Mouse (Mus musculus) CD4-positive, CD25-positive, alpha-beta regulatory T cell, adult 9 weeks (primary cell): ENCODE results near the gene Arfip2. TPM values are rescaled to one million over a fixed set of nuclear protein-coding genes. Genes with fewer than 3 reads are reported as not detected.

ENCODE experiments used
- polyA plus RNA-seq: library from polyadenylated mRNA; unstranded; fragments of 100-300 nt; shearing (Covaris generic); gene quantifications from one replicate; pipeline ENCODE4 v1.2.1, GENCODE M21; 2017

Gene Arfip2
- polyA plus RNA-seq = 35.3 TPM

DNA sequence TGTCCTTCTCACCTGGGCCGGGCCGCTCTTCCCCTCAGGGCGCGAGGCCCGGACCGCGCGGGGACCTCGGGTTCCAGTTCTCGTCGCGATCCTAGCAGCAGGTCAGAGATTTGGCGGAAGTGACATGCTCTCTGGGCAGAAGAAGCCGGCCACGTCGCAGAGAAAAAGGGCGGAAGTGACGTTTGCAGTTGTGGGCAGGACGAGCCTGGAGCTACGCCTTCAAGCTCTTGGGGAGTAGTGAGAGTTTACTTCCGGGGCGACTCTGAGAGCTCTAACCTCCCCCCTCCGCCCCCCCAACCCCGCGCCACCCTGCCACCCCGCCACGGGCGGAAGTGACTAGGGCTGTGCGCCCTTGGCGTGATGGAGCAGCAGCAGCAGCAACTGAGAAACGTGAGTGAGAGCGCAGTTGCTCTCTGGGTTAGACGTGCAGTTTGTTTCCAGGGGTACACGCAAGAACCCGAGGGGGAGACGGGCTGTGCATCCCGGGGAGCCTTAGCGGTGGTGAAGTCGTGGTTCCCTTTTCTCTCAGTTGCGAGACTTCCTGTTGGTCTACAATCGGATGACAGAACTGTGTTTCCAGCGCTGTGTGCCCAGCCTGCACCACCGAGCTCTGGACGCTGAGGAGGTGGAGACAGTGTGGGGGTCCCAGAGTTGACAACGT is at the start of gene Arfip2, which contains the start of gene Gm45799:
TSS of gene Arfip2 (minus strand) at position 184 of the 661 bp plus-strand sequence.
TSS of gene Gm45799 (plus strand) at position 320 of the 661 bp plus-strand sequence.

DNA sequence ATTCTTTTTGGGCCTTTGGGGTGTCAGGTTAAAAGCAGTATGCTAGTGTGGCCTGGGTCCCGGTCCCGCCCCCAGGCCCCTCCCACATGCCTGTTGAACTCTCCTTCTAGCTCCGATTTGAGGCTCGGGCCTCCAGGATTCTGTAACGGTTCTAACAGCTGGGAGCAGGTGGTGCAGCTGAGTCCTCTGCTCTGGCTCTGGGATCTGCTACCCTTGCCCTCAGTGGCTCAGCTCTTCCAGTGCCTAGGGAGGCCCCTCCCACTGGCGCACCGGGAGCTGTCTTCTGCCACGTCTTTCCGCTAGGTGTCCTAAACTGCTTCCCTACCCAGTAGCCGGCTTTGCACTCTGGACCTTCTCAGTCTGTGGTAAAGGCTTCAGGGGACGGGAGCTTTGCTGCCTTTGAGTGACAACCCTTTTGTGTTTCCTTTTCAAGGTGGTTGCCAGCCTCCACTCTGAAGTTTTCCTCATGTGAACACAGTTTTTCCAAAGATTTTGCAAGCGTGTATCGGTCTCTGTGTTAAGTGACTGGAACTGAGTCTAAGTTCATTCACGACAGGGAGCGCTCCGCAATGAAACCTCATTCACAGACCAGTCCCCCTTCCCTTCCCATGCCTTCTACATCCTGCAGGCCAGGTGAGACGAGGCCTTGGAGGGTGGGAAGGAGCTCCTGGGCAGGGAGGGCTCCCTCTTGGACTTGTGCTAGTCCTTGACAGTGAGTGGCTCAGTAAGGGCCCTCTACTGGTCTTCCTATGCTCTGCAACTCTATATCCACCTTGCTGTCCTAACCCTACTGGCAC is 10.6 kb upstream of the Arfip2 start, which contains the start of gene Dnhd1:
TSS of gene Dnhd1 (plus strand) at position 189 of the 797 bp plus-strand sequence.

DNA sequence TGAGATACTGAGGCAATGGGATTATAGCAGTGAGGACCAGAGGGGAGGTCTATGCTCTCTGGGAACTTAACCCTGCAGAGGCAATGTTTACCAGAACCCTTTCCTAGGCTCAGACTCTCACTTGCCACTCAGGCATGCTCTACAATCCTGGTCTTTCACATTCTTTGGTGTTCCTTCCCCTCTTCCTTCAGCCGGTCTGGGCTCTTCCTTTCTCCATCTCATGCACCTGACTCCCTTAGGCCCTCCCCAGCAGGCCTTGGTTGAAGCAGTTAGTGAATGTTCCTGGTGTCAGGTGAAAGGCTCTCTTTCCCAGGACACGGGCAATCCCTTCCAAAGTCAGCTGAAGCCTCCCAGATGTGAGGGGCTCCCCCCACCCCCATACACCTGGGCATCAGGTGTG is 460 bp downstream of the Arfip2 start, which contains the start of gene Timm10b:
TSS of gene Timm10b (plus strand) at position 301 of the 400 bp plus-strand sequence.

DNA sequence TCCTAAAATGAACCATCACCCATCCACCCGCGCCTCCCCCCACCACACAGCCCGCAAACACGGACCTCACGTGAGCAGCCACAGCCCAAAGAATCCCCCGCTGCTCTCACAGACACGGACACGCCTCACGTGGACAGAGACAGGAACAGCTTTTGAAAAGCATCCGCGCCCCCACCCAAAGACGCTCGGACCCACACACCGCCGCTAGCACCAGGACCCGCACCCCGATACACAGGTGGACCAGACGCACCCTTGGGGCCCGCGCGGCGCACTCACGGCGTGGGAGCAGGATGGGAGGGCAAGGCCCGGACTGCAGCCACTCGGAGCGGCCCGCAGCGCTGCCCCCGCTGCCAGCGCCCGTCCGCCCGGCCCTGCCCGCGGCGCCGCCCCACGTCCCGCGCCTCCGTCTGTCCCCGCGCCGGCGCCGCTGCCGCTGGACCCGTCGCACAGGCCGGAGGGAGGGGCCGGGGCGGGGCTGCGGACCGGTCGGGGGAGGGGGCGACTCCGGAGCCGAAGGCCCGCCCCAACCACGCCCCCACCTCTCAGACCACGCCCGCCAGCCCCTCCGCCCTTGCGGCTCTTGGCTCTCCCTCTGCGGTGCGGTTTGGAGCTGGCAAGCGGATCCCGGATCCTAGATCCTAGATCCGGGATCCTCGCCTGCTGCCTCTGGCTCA is 7.0 kb downstream of the Arfip2 start, which contains the start of gene Trim3:
TSS of gene Trim3 (minus strand) at position 445 of the 674 bp plus-strand sequence.

Other genes starting within 250 kb of the Arfip2 start
- 26.9 TPM for gene Fam160a2, start 240.4 kb downstream of the Arfip2 start, polyA plus RNA-seq
- not detected for gene Cnga4, start 235.8 kb downstream of the Arfip2 start, polyA plus RNA-seq
- not detected for gene Cckbr, start 214.7 kb downstream of the Arfip2 start, polyA plus RNA-seq
- gene Cavin3, start 158.1 kb downstream of the Arfip2 start, polyA plus RNA-seq = not detected
- gene Smpd1, start 86.1 kb downstream of the Arfip2 start, polyA plus RNA-seq = 47.9 TPM
- gene Apbb1, start 58.8 kb downstream of the Arfip2 start, polyA plus RNA-seq = 5.6 TPM
- not detected for gene Hpx, start 40.3 kb downstream of the Arfip2 start, polyA plus RNA-seq
- 2.1 TPM for gene Trim3, start 6.8 kb downstream of the Arfip2 start, polyA plus RNA-seq
- 255 TPM for gene Timm10b, start 360 bp downstream of the Arfip2 start, polyA plus RNA-seq
- 14.3 TPM for gene Gm45799, start 136 bp upstream of the Arfip2 start, polyA plus RNA-seq
- 3.3 TPM for gene Dnhd1, start 10.4 kb upstream of the Arfip2 start, polyA plus RNA-seq
- gene Ilk, start 96.2 kb upstream of the Arfip2 start, polyA plus RNA-seq = 244 TPM
- 48.8 TPM for gene Rrp8, start 97.0 kb upstream of the Arfip2 start, polyA plus RNA-seq
- 18.8 TPM for gene Taf10, start 103.9 kb upstream of the Arfip2 start, polyA plus RNA-seq
- 133 TPM for gene Tpp1, start 111.8 kb upstream of the Arfip2 start, polyA plus RNA-seq
- not detected for gene Dchs1, start 147.2 kb upstream of the Arfip2 start, polyA plus RNA-seq
- 159 TPM for gene Mrpl17, start 170.7 kb upstream of the Arfip2 start, polyA plus RNA-seq